Mouse (Mus musculus): Measurements from ENCODE around the gene Dennd5a. TPM values are rescaled to one million over a fixed set of nuclear protein-coding genes. Genes with fewer than 3 reads are reported as not detected.
"Not testable (repeated sequence)": the region's sequence is repeated elsewhere in the genome, so short reads cannot be mapped to it uniquely, and the experiment has no call there.

Dennd5a gene
- polyA plus RNA-seq, 1 experiment from 2014 or later = 29.7 TPM

GRCm38 (mm10) chr7:109985661-109986132 is 25.4 kb upstream of the Dennd5a start:
- H3K36me3 ChIP-seq (replicated peaks) = peaks cover 26% of the 10 kb centered on the region
- H3K4me1 ChIP-seq = peaks cover 14% of the 10 kb centered on the region
- no peaks in the 10 kb centered on the region for H3K27me3 ChIP-seq (ENCODE audit: poor library complexity, severe bottlenecking)
- H3K9me3 ChIP-seq = no peaks in the 10 kb centered on the region
- peak overlapping the region; percentile 87 for H3K27ac ChIP-seq
- DNase-seq (ENCODE audit: extremely low spot score, low spot score) = no peak
- peak overlapping the region; percentile 79 for H3K4me3 ChIP-seq
- WGBS = under 1% methylated on average over 27 of the region's 27 CpGs

DNA sequence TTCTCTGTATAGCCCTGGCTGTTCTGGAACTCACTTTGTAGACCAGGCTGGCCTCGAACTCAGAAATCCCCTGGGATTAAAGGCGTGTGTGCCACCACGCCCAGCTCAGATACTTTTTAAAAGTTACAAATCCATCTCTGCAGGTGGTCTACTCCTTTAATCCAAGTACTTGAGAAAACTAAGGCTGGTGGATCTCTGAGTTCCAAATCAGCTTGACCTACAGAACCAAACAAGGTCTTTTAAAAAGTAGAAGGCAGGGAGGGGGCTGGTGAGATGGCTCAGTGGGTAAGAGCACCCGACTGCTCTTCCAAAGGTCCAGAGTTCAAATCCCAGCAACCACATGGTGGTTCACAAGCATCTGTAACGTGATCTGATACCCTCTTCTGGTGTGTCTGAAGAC is 24.3 kb upstream of the Dennd5a start:
- H3K9me3 ChIP-seq; DNase-seq (ENCODE audit: extremely low spot score, low spot score); H3K27ac ChIP-seq; H3K27me3 ChIP-seq (ENCODE audit: poor library complexity, severe bottlenecking): not testable (repeated sequence)
- peak overlapping the region; percentile 79; the same call in 1 of the 2 replicates for H3K4me3 ChIP-seq
- 80% methylated on average over 5 of the region's 5 CpGs for WGBS
- H3K36me3 ChIP-seq (replicated peaks) = peaks cover 37% of the 10 kb centered on the region
- peaks cover 14% of the 10 kb centered on the region for H3K4me1 ChIP-seq

DNA sequence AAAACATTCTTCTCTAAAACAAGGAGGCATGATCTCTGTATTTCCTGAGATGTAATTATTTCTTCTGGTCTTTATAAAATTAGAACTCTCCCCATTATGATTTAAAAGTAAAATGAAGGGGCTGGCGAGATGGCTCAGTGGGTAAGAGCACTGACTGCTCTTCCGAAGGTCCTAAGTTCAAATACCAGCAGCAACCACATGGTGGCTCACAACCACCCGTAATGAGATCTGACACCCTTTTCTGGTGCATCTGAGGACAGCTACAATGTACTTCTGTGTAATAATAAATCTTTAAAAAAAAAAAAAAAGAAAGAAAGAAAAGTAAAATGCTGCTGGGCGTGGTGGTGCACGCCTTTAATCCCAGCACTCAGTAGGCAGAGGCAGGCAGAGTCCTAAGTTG is 16.9 kb upstream of the Dennd5a start:
- not testable (repeated sequence) for H3K4me3 ChIP-seq; H3K4me1 ChIP-seq; H3K9me3 ChIP-seq; H3K27ac ChIP-seq; H3K27me3 ChIP-seq (ENCODE audit: poor library complexity, severe bottlenecking); DNase-seq (ENCODE audit: extremely low spot score, low spot score)
- peaks cover 82% of the 10 kb centered on the region for H3K36me3 ChIP-seq (replicated peaks)
- 78% methylated on average over 5 of the region's 5 CpGs for WGBS

DNA sequence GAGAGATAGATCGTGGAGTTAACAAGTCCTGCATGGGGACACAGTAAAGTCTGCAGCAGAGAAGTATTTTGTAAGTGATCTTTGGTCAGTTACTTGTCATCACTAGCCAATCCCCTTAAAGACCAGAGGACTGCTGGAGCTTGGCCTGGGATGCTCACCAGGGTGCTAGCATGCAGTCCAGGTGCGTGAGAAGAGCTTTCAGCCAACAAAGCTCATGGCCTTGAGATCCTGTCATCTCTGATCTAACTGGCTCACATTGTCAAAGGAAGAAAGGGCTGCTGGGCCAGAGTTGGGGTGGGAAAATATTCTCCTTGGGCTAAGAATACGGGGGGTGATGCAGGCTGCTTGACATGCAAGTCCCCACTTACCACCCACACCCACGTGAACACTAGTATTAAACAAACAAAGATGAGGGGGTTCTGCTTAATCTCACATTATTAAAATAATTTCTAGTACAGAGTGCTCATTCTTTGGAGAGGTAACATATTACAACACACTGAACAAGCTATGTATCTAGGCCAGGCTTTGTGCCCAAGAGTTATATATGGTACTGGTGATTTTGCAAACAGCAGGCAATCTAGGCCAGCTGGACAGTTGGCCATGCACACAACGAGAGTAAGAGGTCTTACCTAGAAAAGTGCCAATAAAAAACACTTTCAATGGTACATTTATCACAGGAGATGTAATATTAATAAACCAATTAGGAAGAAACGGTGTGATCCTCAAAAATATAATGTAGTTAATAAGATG is 15.9 kb upstream of the Dennd5a start:
- Histone ChIP-seq H3K9me3 (no peaks in the 10 kb centered on the region), H3K27ac (no peak overlapping the region), H3K27me3 (ENCODE audit: poor library complexity, severe bottlenecking) (no peaks in the 10 kb centered on the region), H3K4me3 (no peak overlapping the region), H3K4me1 (no peaks in the 10 kb centered on the region), H3K36me3 (replicated peaks) (peaks cover 73% of the 10 kb centered on the region)
- WGBS = 95% methylated on average over 6 of the region's 6 CpGs
- no peak for DNase-seq (ENCODE audit: extremely low spot score, low spot score)

DNA sequence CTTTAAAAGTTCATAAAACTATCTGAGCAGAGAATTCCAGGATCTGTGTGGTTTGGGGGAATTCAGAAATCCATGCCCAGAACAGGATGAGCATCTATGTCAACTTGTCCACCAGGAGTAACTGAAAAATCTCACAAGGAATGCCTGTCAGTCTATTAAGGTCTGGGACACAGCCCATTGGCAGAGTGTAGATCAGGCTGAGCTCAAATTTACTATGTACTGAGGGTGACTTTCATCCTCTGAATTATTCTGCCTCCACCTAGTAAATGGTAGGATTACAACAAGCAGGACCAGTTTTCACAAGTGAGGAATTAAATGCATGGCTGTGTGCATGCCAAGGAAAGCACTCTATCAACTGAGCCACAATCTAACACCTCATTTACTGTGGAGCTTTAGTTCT is 9.3 kb upstream of the Dennd5a start:
- Histone ChIP-seq H3K27ac (no peak overlapping the region), H3K27me3 (ENCODE audit: poor library complexity, severe bottlenecking) (no peaks in the 10 kb centered on the region), H3K9me3 (no peaks in the 10 kb centered on the region), H3K4me3 (no peak overlapping the region), H3K36me3 (replicated peaks) (peaks cover 15% of the 10 kb centered on the region), H3K4me1 (peaks cover 5% of the 10 kb centered on the region)
- DNase-seq (ENCODE audit: extremely low spot score, low spot score) = no peak

GRCm38 (mm10) chr7:109968924-109969450 is 8.7 kb upstream of the Dennd5a start:
- no peaks in the 10 kb centered on the region for H3K9me3 ChIP-seq
- H3K36me3 ChIP-seq (replicated peaks) = peaks cover 14% of the 10 kb centered on the region
- H3K27me3 ChIP-seq (ENCODE audit: poor library complexity, severe bottlenecking) = no peaks in the 10 kb centered on the region
- DNase-seq (ENCODE audit: extremely low spot score, low spot score) = no peak
- no peak overlapping the region for H3K4me3 ChIP-seq
- H3K4me1 ChIP-seq = peaks cover 5% of the 10 kb centered on the region
- H3K27ac ChIP-seq = no peak overlapping the region
- WGBS = 24% methylated on average over 2 of the region's 2 CpGs

- DNase-seq (ENCODE audit: extremely low spot score, low spot score) = no peak
- Histone ChIP-seq H3K4me3 (no peak overlapping the region), H3K36me3 (replicated peaks) (peaks cover 7% of the 10 kb centered on the region), H3K9me3 (no peaks in the 10 kb centered on the region), H3K4me1 (peaks cover 5% of the 10 kb centered on the region), H3K27me3 (ENCODE audit: poor library complexity, severe bottlenecking) (no peaks in the 10 kb centered on the region), H3K27ac (no peak overlapping the region)
- WGBS = 87% methylated on average over 11 of the region's 11 CpGs
Observed at GRCm38 (mm10) chr7:109967805-109968579, 7.7 kb upstream of the Dennd5a start.

- no peak overlapping the region for H3K27ac ChIP-seq
- H3K4me3 ChIP-seq = no peak overlapping the region
- H3K27me3 ChIP-seq (ENCODE audit: poor library complexity, severe bottlenecking) = peaks cover 11% of the 10 kb centered on the region
- DNase-seq (ENCODE audit: extremely low spot score, low spot score) = no peak
- H3K9me3 ChIP-seq = no peaks in the 10 kb centered on the region
- no peaks in the 10 kb centered on the region for H3K36me3 ChIP-seq (replicated peaks)
- peaks cover 9% of the 10 kb centered on the region for H3K4me1 ChIP-seq
Observed at GRCm38 (mm10) chr7:109965658-109966057, 5.4 kb upstream of the Dennd5a start.

DNA sequence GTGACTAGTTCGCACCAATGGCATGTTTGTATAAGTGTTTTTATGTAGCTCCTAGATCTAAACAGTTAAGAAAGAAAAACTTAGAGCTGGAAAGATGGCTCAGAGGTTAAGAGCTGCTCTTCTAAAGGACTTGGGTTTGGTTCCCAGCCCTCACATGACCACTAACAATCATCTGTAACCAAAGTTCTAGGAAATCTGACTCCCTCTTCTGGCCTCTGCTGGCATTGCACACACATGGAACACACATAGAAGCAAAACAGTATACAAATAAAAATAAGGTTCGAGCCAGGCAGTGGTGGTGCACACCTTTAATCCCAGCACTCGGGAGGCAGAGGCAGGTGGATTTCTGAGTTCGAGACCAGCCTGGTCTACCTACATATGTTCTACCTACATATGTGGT is 3.4 kb upstream of the Dennd5a start:
- Histone ChIP-seq H3K9me3 (no peaks in the 10 kb centered on the region), H3K27me3 (ENCODE audit: poor library complexity, severe bottlenecking) (peaks cover 11% of the 10 kb centered on the region), H3K36me3 (replicated peaks) (no peaks in the 10 kb centered on the region), H3K4me1 (peaks cover 15% of the 10 kb centered on the region), H3K4me3 (no peak overlapping the region), H3K27ac (no peak overlapping the region)
- no peak for DNase-seq (ENCODE audit: extremely low spot score, low spot score)
- WGBS = 91% methylated on average over 4 of the region's 4 CpGs

DNA sequence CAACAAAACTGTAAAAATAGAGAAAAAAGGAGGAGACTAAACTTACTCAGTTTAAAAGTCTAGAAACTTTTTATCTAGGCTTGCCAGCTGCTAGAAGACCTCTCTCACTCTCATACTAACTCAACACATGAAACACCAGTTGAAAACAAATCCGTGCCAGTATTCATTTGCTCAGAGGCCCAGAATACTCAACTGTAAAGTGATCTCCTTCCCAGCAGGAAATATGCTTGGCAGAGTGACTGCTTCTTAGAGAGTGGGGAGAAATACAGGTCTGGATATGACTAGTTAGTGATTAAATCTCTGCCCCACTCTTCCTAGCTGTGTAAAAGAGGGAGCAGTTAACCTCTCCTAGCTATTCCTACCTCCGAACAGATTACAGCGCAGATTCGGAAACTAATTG is 2.3 kb upstream of the Dennd5a start:
- Histone ChIP-seq H3K36me3 (replicated peaks) (no peaks in the 10 kb centered on the region), H3K9me3 (no peaks in the 10 kb centered on the region), H3K27ac (no peak overlapping the region), H3K27me3 (ENCODE audit: poor library complexity, severe bottlenecking) (peaks cover 11% of the 10 kb centered on the region), H3K4me1 (peaks cover 26% of the 10 kb centered on the region), H3K4me3 (no peak overlapping the region)
- DNase-seq (ENCODE audit: extremely low spot score, low spot score) = no peak
- 81% methylated on average over 4 of the region's 4 CpGs for WGBS

DNA sequence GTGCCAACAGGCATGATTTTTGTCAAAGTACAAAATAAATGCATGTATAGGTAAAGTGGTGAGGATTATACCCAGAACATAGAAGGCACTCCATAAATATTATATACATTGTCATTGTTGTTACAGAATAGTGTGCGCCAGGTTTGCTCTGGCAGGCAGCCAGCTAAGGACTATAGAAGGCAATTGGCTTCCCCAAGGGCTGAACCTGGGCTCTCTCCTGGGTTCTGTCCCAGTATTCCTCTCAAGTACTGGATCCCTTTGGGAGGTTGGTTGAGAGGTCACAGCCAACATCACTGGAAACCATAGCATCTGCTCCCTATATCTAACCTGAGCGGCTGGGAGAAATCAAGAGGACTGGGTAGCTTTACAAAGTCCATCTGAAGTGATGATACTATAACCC is 1.3 kb upstream of the Dennd5a start:
- H3K9me3 ChIP-seq = no peaks in the 10 kb centered on the region
- H3K4me1 ChIP-seq = peaks cover 28% of the 10 kb centered on the region
- WGBS = 91% methylated on average over 2 of the region's 2 CpGs
- H3K27me3 ChIP-seq (ENCODE audit: poor library complexity, severe bottlenecking) = peaks cover 11% of the 10 kb centered on the region
- H3K36me3 ChIP-seq (replicated peaks) = no peaks in the 10 kb centered on the region
- no peak overlapping the region for H3K4me3 ChIP-seq
- DNase-seq (ENCODE audit: extremely low spot score, low spot score) = no peak
- no peak overlapping the region for H3K27ac ChIP-seq

DNA sequence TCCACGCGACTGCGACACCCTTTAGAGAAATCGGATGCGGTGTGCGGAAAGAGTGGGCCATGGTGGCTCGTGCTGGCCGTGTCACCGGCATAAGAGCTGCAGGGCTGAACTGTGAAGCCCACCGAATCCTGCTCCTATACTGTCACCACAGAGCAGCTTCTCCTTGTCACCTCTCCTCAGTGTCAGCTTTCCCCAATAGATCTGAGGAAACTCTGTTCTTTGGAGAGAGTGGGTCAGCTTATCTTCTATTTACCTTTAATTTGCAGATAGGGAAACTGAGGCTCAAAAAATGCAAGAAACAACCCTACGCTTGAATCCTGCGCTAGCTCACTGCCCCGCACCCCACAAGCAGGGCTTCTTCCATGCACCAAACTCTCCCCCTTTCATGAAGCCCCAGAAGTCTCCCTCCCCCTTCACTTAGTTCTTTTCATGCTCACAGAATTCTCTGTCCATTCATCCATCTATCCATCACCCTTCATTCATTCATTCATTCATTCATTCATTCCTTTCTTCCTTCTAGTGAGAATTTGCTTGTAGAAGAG is 414 bp upstream of the Dennd5a start:
- DNase-seq (ENCODE audit: extremely low spot score, low spot score) = no peak
- Histone ChIP-seq H3K27ac (peak overlapping the region; percentile 97), H3K36me3 (replicated peaks) (no peaks in the 10 kb centered on the region), H3K27me3 (ENCODE audit: poor library complexity, severe bottlenecking) (peaks cover 11% of the 10 kb centered on the region), H3K9me3 (no peaks in the 10 kb centered on the region), H3K4me1 (peaks cover 28% of the 10 kb centered on the region), H3K4me3 (peak overlapping the region; percentile 89)
- 7% methylated on average over 13 of the region's 13 CpGs for WGBS
